Mouse (Mus musculus): ENCODE measurements at regions not wholly inside any gene's neighbourhood (a gene's known extent, or its start where the extent isn't known, plus 50 kb on each side); places are given as distances from the start of the nearest gene placed in this dataset.

- TF ChIP-seq FLI1 (IDR thresholded peaks at IDR 0.05; ENCODE audit: low read length) (no peak), GATA1 (IDR thresholded peaks at IDR 0.05; ENCODE audit: borderline replicate concordance, low read length) (no peak)
Observed at GRCm38 (mm10) chr4:89434152-89434551, 123.3 kb upstream of the Cdkn2b start.
